Mouse (Mus musculus) kidney, postnatal 0 days (tissue): ENCODE measurements at regions not wholly inside any gene's neighbourhood (a gene's known extent, or its start where the extent isn't known, plus 50 kb on each side); places are given as distances from the start of the nearest gene placed in this dataset.

ENCODE experiments used
- ATAC-seq: fragments of 200-750 bp; cut with Nextera tagmentation; replicated peaks from 2 replicates; pipeline ENCODE4 v1.8.0; 2017; ENCODE audit warnings: low read depth, moderate number of reproducible peaks, moderate TSS enrichment, moderate library complexity; ENCODE audit not compliant: low FRiP score
- DNase-seq: peaks from one replicate; pipeline ENCODE4 v3.0.0-alpha.2; 2016; ENCODE audit warnings: low spot score
- H3K27ac ChIP-seq: fragments of 300-500 bp; sonication (generic); 2 replicates; pipeline ENCODE4 v1.5.1; 2014; ENCODE audit warnings: mild to moderate bottlenecking
- H3K27me3 ChIP-seq: fragments of 300-500 bp; sonication (generic); 2 replicates; pipeline ENCODE4 v1.6.1; 2014; ENCODE audit warnings: low read length, mixed read lengths; ENCODE audit not compliant: insufficient read depth
- H3K36me3 ChIP-seq: fragments of 300-500 bp; sonication (generic); 2 replicates; pipeline ENCODE4 v1.6.1; 2014; ENCODE audit warnings: low read length, mixed read lengths; ENCODE audit not compliant: insufficient read depth
- H3K4me1 ChIP-seq: fragments of 300-500 bp; sonication (generic); replicated peaks from 2 replicates; pipeline ENCODE4 v1.6.1; 2014; ENCODE audit warnings: antibody characterized with exemption, low read length, mixed read lengths; ENCODE audit not compliant: insufficient read depth
- H3K4me2 ChIP-seq: fragments of 300-500 bp; sonication (generic); 2 replicates; pipeline ENCODE4 v1.6.1; 2014; ENCODE audit warnings: mild to moderate bottlenecking, low read length, moderate library complexity, mixed read lengths
- H3K4me3 ChIP-seq: fragments of 300-500 bp; sonication (generic); replicated peaks from 2 replicates; pipeline ENCODE4 v1.5.1; 2014; ENCODE audit warnings: low read depth, low read length
- H3K9ac ChIP-seq: fragments of 300-500 bp; sonication (generic); 2 replicates; pipeline ENCODE4 v1.6.1; 2014; ENCODE audit warnings: low read depth, low read length
- H3K9me3 ChIP-seq: fragments of 300-500 bp; sonication (generic); replicated peaks from 2 replicates; pipeline ENCODE4 v1.6.1; 2016; ENCODE audit warnings: low read length, inconsistent platforms, mixed read lengths
- CTCF ChIP-seq: IDR thresholded peaks from 2 replicates; pipeline ENCODE4 v1.5.1; 2016; ENCODE audit warnings: antibody characterized with exemption, low read depth, mild to moderate bottlenecking, moderate library complexity
- WGBS: fragments of 180-500 bp; shearing (Covaris S2); extraction: QIAGEN DNeasy Blood & Tissue Kit; methylation state at CpG from one replicate; pipeline ENCODE4 v1.1.7; 2014; 5-methylcytosine and 5-hydroxymethylcytosine counted together

GRCm38 (mm10) chr11:114571144-114571869 lies 97.0 kb upstream of the Rpl38 start:
- H3K4me2 ChIP-seq, result peak overlapping the region; percentile 27; the same call in 1 of the 2 replicates
- H3K9ac ChIP-seq, result no peak overlapping the region
- H3K4me1 ChIP-seq, result no peaks in the 10 kb centered on the region
- ATAC-seq, result no peak
- H3K27me3 ChIP-seq, result no peaks in the 10 kb centered on the region; the same call in 1 of the 2 replicates
- H3K36me3 ChIP-seq, result no peaks in the 10 kb centered on the region
- no peak for TF ChIP-seq CTCF
- no peak overlapping the region for H3K4me3 ChIP-seq
- 0 out of 2 replicates have a peak, but pooled peaks cover 5% of the 10 kb centered on the region for H3K9me3 ChIP-seq
- H3K27ac ChIP-seq, result no peak overlapping the region
- no peak for DNase-seq
- 40% methylated on average over 20 of the region's 20 CpGs for WGBS

- Histone ChIP-seq H3K27me3 (no peaks in the 10 kb centered on the region; the same call in 1 of the 2 replicates), H3K4me3 (no peak overlapping the region), H3K9ac (no peak overlapping the region), H3K4me2 (no peak overlapping the region), H3K9me3 (no peaks in the 10 kb centered on the region), H3K27ac (no peak overlapping the region), H3K4me1 (no peaks in the 10 kb centered on the region), H3K36me3 (no peaks in the 10 kb centered on the region)
- WGBS, result 95% methylated on average over 5 of the region's 5 CpGs
- DNase-seq (no peak), ATAC-seq (no peak)
- no peak for TF ChIP-seq CTCF
These were observed 98.2 kb upstream of the Rpl38 start for GRCm38 (mm10) chr11:114570076-114570475.

GRCm38 (mm10) chr11:114567814-114568800 lies 100.2 kb upstream of the Rpl38 start:
- no peaks in the 10 kb centered on the region; the same call in 1 of the 2 replicates for H3K27me3 ChIP-seq
- H3K9me3 ChIP-seq, result no peaks in the 10 kb centered on the region
- H3K9ac ChIP-seq, result no peak overlapping the region
- H3K4me2 ChIP-seq, result no peak overlapping the region
- H3K4me1 ChIP-seq, result no peaks in the 10 kb centered on the region
- DNase-seq (no peak), ATAC-seq (no peak)
- TF ChIP-seq CTCF, result no peak
- no peak overlapping the region for H3K4me3 ChIP-seq
- 16% methylated on average over 21 of the region's 21 CpGs for WGBS
- H3K36me3 ChIP-seq, result no peaks in the 10 kb centered on the region
- no peak overlapping the region for H3K27ac ChIP-seq

GRCm38 (mm10) chr11:114567045-114567780 lies 101.1 kb upstream of the Rpl38 start:
- Histone ChIP-seq H3K4me2 (no peak overlapping the region), H3K4me3 (no peak overlapping the region), H3K36me3 (no peaks in the 10 kb centered on the region), H3K27ac (no peak overlapping the region), H3K9ac (no peak overlapping the region), H3K9me3 (no peaks in the 10 kb centered on the region), H3K27me3 (peaks cover under 1% of the 10 kb centered on the region; the same call in 1 of the 2 replicates), H3K4me1 (no peaks in the 10 kb centered on the region)
- peak; percentile 40 for DNase-seq
- TF ChIP-seq CTCF, result no peak
- no peak for ATAC-seq
- WGBS, result 9% methylated on average over 20 of the region's 20 CpGs

GRCm38 (mm10) chr11:114564949-114565348 lies 103.4 kb upstream of the Rpl38 start:
- ATAC-seq, result no peak
- peak; percentile 31; the same call in 1 of the 2 replicates for TF ChIP-seq CTCF
- 92% methylated on average over 2 of the region's 2 CpGs for WGBS

GRCm38 (mm10) chr11:114563172-114563571 lies 105.2 kb upstream of the Rpl38 start:
- no peak overlapping the region for H3K4me2 ChIP-seq
- no peak overlapping the region for H3K27ac ChIP-seq
- no peak overlapping the region for H3K9ac ChIP-seq
- peaks cover 8% of the 10 kb centered on the region; the same call in 1 of the 2 replicates for H3K27me3 ChIP-seq
- ATAC-seq, result no peak
- no peaks in the 10 kb centered on the region for H3K36me3 ChIP-seq
- no peak for DNase-seq
- no peak for TF ChIP-seq CTCF
- WGBS, result 81% methylated on average over 9 of the region's 9 CpGs
- H3K4me1 ChIP-seq, result no peaks in the 10 kb centered on the region
- H3K4me3 ChIP-seq, result no peak overlapping the region
- H3K9me3 ChIP-seq, result no peaks in the 10 kb centered on the region

More at GRCm38 (mm10) chr11:114564949-114565348, 103.4 kb upstream of the Rpl38 start:
- no peaks in the 10 kb centered on the region for H3K4me1 ChIP-seq
- no peak overlapping the region for H3K27ac ChIP-seq
- H3K27me3 ChIP-seq, result peaks cover 5% of the 10 kb centered on the region; the same call in 1 of the 2 replicates
- H3K4me2 ChIP-seq, result no peak overlapping the region
- no peaks in the 10 kb centered on the region for H3K36me3 ChIP-seq
- H3K4me3 ChIP-seq, result no peak overlapping the region
- no peaks in the 10 kb centered on the region for H3K9me3 ChIP-seq
- no peak for DNase-seq
- H3K9ac ChIP-seq, result no peak overlapping the region
